Mouse (Mus musculus): ENCODE data around the gene Ccdc115. TPM values are rescaled to one million over a fixed set of nuclear protein-coding genes. Genes with fewer than 3 reads are reported as not detected.
A peak's percentile ranks its signal among the peaks of the same experiment; 100 is the strongest.

The Ccdc115 gene
- total RNA-seq, 2 experiments from 2014 or later = 14.0 to 17.4 TPM

- peak; percentile 39 to 44 for DNase-seq
- intact Hi-C loops (cut with DNase I) = loop anchor here (2.0 kb wide), 1 partner anchor 75 kb away; no protein-coding TSS in a partner anchor
Measured at GRCm38 (mm10) chr1:34387346-34388327, 51.8 kb downstream of the Ccdc115 start.

Small RNA genes within 50 kb of the gene (microRNA-seq; reads per million reads assigned to microRNA genes)
- gene Mir5103 = 0 to 0.35 reads per million in 2 experiments

Other genes with a start within 250 kb of the Ccdc115 start
- gene Imp4, start 179 bp upstream of the Ccdc115 start, total RNA-seq (2021) = 10 to 100 TPM; 33.9 to 36.0 TPM
- gene Ptpn18, start 20.1 kb upstream of the Ccdc115 start, total RNA-seq (2021) = 1 to 10 TPM; 6.6 to 8.2 TPM
- not detected for gene Prss39, start 58.7 kb upstream of the Ccdc115 start, total RNA-seq (2021)
- gene Cfc1, start 96.0 kb upstream of the Ccdc115 start, total RNA-seq (2021) = not detected
- not detected for gene Prss40, start 121.3 kb upstream of the Ccdc115 start, total RNA-seq (2021)
- gene Amer3, start 140.0 kb upstream of the Ccdc115 start, total RNA-seq (2021) = not detected

All from heart, postnatal 10 days (tissue).